Mouse (Mus musculus) liver, adult 2 months (tissue): ENCODE measurements at regions not wholly inside any gene's neighbourhood (a gene's known extent, or its start where the extent isn't known, plus 50 kb on each side); places are given as distances from the start of the nearest gene placed in this dataset.
"Not testable (repeated sequence)": the region's sequence is repeated elsewhere in the genome, so short reads cannot be mapped to it uniquely, and the experiment has no call there.

Experiments used
- DNase-seq: peaks from one replicate; pipeline ENCODE4 v3.0.0-alpha.2; 2011; ENCODE audit warnings: low read depth, low spot score; ENCODE audit errors: extremely low read depth
- H3K27ac ChIP-seq: fragments of 200-500 bp; replicated peaks from 2 replicates; pipeline ENCODE4 v1.5.1; 2012; ENCODE audit warnings: low read depth, mild to moderate bottlenecking, control low read depth, inconsistent platforms, low read length; ENCODE audit not compliant: insufficient read depth
- H3K27me3 ChIP-seq: fragments of 200-500 bp; 2 replicates; pipeline ENCODE4 v1.6.1; 2012; ENCODE audit warnings: mild to moderate bottlenecking, moderate library complexity, low read length, inconsistent platforms; ENCODE audit not compliant: control insufficient read depth, insufficient read depth
- H3K36me3 ChIP-seq: fragments of 200-500 bp; 2 replicates; pipeline ENCODE4 v1.6.1; 2012; ENCODE audit warnings: low read length, inconsistent platforms; ENCODE audit not compliant: control insufficient read depth, insufficient read depth
- H3K4me1 ChIP-seq: fragments of 200-500 bp; 2 replicates; pipeline ENCODE4 v1.6.1; 2011; ENCODE audit warnings: low read length; ENCODE audit not compliant: control insufficient read depth, insufficient read depth
- H3K4me3 ChIP-seq: fragments of 200-500 bp; 2 replicates; pipeline ENCODE4 v1.5.1; 2011; ENCODE audit warnings: low read depth, mild to moderate bottlenecking, control low read depth, low read length, moderate library complexity; ENCODE audit not compliant: insufficient read depth
- H3K79me2 ChIP-seq: fragments of 200-500 bp; 2 replicates; pipeline ENCODE4 v1.6.1; 2012; ENCODE audit warnings: inconsistent platforms, mild to moderate bottlenecking, low read length, moderate library complexity; ENCODE audit not compliant: control insufficient read depth, insufficient read depth
- H3K9ac ChIP-seq: fragments of 200-500 bp; 2 replicates; pipeline ENCODE4 v1.6.1; 2012; ENCODE audit warnings: low read depth, mild to moderate bottlenecking, control low read depth, inconsistent platforms, low read length
- CTCF ChIP-seq: fragments of 200-500 bp; IDR thresholded peaks from 2 replicates; pipeline ENCODE4 v1.5.1; 2011; ENCODE audit warnings: low read depth, low read length, control low read depth
- POLR2A ChIP-seq: fragments of 200-500 bp; IDR thresholded peaks from 2 replicates; pipeline ENCODE4 v1.6.1; 2011; ENCODE audit warnings: low read length, control low read depth; ENCODE audit not compliant: insufficient read depth; ENCODE audit errors: extremely low read depth
- WGBS: fragments of 180-500 bp; shearing (Covaris S2); methylation state at CpG from one replicate; pipeline ENCODE4 v1.1.7; 2018; 5-methylcytosine and 5-hydroxymethylcytosine counted together

DNA sequence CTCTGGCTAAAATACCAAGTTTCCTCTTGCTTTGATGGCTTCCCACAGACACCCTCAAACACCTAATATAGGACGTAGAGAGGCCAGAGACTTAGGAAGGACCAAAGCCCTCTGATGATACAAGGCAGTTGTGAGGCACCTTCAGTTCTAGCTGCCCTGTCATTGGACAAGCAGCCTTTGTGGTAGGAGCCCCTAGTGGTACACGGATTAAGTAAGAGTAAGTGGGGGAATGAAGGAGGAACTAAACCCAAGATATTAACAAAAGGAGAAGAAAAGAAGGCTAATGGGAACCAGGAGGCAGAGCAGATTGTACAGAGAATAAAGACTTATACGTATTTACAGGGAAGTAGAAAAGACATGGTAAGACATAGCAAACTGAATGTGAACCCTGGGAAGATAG lies 352.3 kb upstream of the Tmco5 start:
- WGBS = 72% methylated on average over 2 of the region's 3 CpGs
- not testable (repeated sequence) for H3K9ac ChIP-seq

GRCm38 (mm10) chr2:116536453-116536852 lies 342.0 kb upstream of the Tmco5 start:
- TF ChIP-seq POLR2A (no peak), CTCF (no peak)
- Histone ChIP-seq H3K79me2 (no peaks in the 10 kb centered on the region), H3K36me3 (no peaks in the 10 kb centered on the region), H3K9ac (no peak overlapping the region), H3K4me1 (no peaks in the 10 kb centered on the region), H3K4me3 (no peak overlapping the region), H3K27me3 (no peaks in the 10 kb centered on the region), H3K27ac (no peak overlapping the region)
- no peak for DNase-seq
- WGBS = 74% methylated on average over 1 of the region's 1 CpGs

More for the DNA sequence above, 352.3 kb upstream of the Tmco5 start:
- H3K4me3 ChIP-seq, H3K79me2 ChIP-seq, H3K36me3 ChIP-seq, DNase-seq, H3K4me1 ChIP-seq, H3K27ac ChIP-seq, H3K27me3 ChIP-seq: not testable (repeated sequence)

DNA sequence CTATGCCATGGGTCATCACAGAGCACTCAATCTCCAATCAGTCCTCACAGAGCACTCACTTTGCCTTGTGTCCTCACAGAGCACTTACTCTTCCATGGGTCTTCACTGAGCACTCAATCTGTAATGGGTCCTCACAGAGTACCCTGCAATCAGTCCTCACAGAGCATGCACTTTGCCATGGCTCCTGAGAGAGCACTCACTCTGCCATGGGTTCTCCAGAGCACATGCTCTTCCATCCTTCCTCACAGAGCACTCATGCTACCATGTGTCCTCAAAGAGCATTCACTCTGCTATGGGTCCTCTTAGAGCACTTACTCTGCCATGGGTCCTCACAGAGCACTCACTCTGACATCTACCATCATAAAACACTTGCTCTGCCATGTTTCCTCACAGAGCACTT lies 319.1 kb upstream of the Tmco5 start:
- Histone ChIP-seq H3K4me3 (no peak overlapping the region), H3K79me2 (no peaks in the 10 kb centered on the region), H3K4me1 (no peaks in the 10 kb centered on the region), H3K9ac (no peak overlapping the region), H3K36me3 (no peaks in the 10 kb centered on the region), H3K27ac (no peak overlapping the region), H3K27me3 (no peaks in the 10 kb centered on the region)
- DNase-seq = no peak
- TF ChIP-seq POLR2A = no peak
- no peak for TF ChIP-seq CTCF

DNA sequence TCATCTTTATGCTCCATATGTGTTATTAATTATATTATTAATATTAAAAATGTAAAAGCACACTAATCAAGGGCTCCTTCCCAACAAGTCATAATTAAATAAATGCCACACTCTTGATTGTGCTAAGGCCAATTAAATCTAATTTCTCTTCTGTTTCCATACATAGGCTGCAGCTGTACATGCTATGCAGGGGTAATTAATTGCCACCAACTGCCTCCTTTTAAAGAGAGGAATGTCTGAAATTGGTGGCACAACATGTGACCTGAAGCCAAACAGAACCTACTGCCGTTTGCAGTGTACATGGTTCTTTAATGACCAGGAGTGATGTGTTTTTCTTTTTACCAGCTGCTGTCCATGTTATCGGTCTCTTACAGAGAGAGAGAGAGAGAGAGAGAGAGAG lies 294.5 kb upstream of the Tmco5 start:
- TF ChIP-seq CTCF = no peak
- no peak for TF ChIP-seq POLR2A
- DNase-seq = no peak
- H3K27me3 ChIP-seq = no peaks in the 10 kb centered on the region
- no peaks in the 10 kb centered on the region for H3K4me1 ChIP-seq
- no peak overlapping the region for H3K9ac ChIP-seq
- no peak overlapping the region for H3K4me3 ChIP-seq
- H3K79me2 ChIP-seq = no peaks in the 10 kb centered on the region
- H3K27ac ChIP-seq = no peak overlapping the region
- WGBS = 62% methylated on average over 2 of the region's 2 CpGs
- no peaks in the 10 kb centered on the region for H3K36me3 ChIP-seq

DNA sequence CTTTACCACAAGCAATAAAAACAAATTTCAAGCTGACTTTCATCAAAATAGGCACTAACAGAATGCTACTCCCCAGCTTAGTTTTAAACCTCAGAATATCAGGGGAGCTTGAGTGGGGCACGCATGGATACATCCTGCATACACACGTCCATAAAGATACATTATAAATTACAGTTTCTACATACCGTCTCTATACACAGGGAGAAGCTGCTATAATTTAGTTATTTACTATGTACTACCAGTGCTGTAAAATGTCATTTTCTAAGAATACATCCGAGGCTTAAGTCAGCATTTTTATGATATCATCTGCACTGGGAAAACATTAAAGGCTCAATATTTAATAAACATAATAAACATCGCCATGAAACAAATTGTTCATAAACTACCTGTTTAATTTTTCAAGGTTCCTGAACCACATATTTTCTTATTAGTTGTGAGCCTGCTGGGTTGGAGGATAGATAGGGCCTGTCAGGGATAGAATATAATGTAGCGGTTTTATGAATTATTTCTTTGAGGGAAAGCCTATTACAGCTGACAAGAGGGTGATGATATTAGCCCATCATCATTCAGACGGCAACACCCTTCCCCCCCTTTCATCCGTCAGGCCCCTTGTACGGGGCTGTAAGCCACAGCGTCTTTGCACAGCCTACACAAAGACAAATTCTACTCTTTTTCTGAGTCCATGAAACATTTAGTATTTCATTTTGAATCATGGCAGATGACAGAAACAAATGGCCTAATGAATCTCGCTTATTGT lies 292.1 kb upstream of the Tmco5 start:
- no peak for DNase-seq
- H3K79me2 ChIP-seq = no peaks in the 10 kb centered on the region
- no peaks in the 10 kb centered on the region for H3K27me3 ChIP-seq
- no peak overlapping the region for H3K27ac ChIP-seq
- 87% methylated on average over 11 of the region's 11 CpGs for WGBS
- no peak overlapping the region for H3K4me3 ChIP-seq
- TF ChIP-seq POLR2A (no peak), CTCF (no peak)
- H3K9ac ChIP-seq = no peak overlapping the region
- no peaks in the 10 kb centered on the region for H3K4me1 ChIP-seq
- H3K36me3 ChIP-seq = no peaks in the 10 kb centered on the region

DNA sequence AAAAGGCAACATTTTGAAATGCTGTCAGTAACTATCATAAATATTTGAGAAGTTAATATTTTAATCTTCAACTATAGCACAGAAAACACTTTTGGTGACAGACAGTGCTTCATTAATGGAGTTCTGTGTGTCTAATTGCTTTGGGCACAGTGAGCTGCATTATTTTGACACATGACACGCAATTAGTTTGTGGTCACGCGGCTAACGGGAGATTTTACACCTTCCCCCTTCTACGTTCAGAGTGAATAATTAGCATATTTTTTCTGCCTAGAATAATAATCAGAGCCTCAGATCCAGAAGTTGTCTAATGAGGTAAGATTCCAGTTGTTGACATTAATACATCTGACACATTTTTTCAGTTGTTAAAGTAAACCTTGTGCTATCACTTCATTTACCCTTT lies 272.6 kb upstream of the Tmco5 start:
- TF ChIP-seq CTCF = no peak
- TF ChIP-seq POLR2A = no peak

More for the DNA sequence above, 272.6 kb upstream of the Tmco5 start:
- 88% methylated on average over 5 of the region's 5 CpGs for WGBS
- H3K4me3 ChIP-seq = no peak overlapping the region
- H3K36me3 ChIP-seq = no peaks in the 10 kb centered on the region
- H3K9ac ChIP-seq = no peak overlapping the region
- H3K27me3 ChIP-seq = no peaks in the 10 kb centered on the region
- H3K79me2 ChIP-seq = no peaks in the 10 kb centered on the region
- H3K4me1 ChIP-seq = no peaks in the 10 kb centered on the region
- DNase-seq = no peak
- no peak overlapping the region for H3K27ac ChIP-seq
